Mouse (Mus musculus) embryonic facial prominence, embryonic 13.5 days (tissue): Measurements from ENCODE around the gene Lrch1. TPM values are rescaled to one million over a fixed set of nuclear protein-coding genes. Genes with fewer than 3 reads are reported as not detected.

Experiments used
- ATAC-seq: fragments of 200-750 bp; cut with Nextera tagmentation; 2 replicates; pipeline ENCODE4 v1.8.0; 2017; ENCODE audit warnings: low read depth; ENCODE audit not compliant: insufficient number of reproducible peaks, insufficient read depth, low FRiP score, low TSS enrichment
- H3K27ac ChIP-seq: fragments of 300-500 bp; sonication (generic); 2 replicates; pipeline ENCODE4 v1.5.1; 2015; ENCODE audit warnings: moderate library complexity, mild to moderate bottlenecking, inconsistent platforms
- H3K27me3 ChIP-seq: fragments of 300-500 bp; sonication (generic); 2 replicates; pipeline ENCODE4 v1.6.1; 2015; ENCODE audit warnings: mild to moderate bottlenecking, inconsistent platforms
- H3K36me3 ChIP-seq: fragments of 300-500 bp; sonication (generic); 2 replicates; pipeline ENCODE4 v1.6.1; 2015; ENCODE audit warnings: mild to moderate bottlenecking, inconsistent platforms
- H3K4me1 ChIP-seq: fragments of 300-500 bp; sonication (generic); 2 replicates; pipeline ENCODE4 v1.6.1; 2015; ENCODE audit warnings: inconsistent platforms
- H3K4me2 ChIP-seq: fragments of 300-500 bp; sonication (generic); 2 replicates; pipeline ENCODE4 v1.6.1; 2015; ENCODE audit warnings: moderate library complexity, mild to moderate bottlenecking, inconsistent platforms
- H3K4me3 ChIP-seq: fragments of 300-500 bp; sonication (generic); 2 replicates; pipeline ENCODE4 v1.5.1; 2015; ENCODE audit warnings: mild to moderate bottlenecking, inconsistent platforms
- H3K9ac ChIP-seq: fragments of 300-500 bp; sonication (generic); 2 replicates; pipeline ENCODE4 v1.6.1; 2015; ENCODE audit warnings: mild to moderate bottlenecking, inconsistent platforms
- H3K9me3 ChIP-seq: fragments of 300-500 bp; sonication (generic); 2 replicates; pipeline ENCODE4 v1.6.1; 2016; ENCODE audit warnings: inconsistent platforms
- WGBS: fragments of 180-500 bp; shearing (Covaris S2); methylation state at CpG from one replicate; pipeline ENCODE4 v1.1.7; 2015; ENCODE audit warnings: mixed read lengths; 5-methylcytosine and 5-hydroxymethylcytosine counted together
- polyA plus RNA-seq: library from polyadenylated mRNA; unstranded; fragments of >200 nt; fragmentation: Nextera tagmentation; extraction: Ambion mirVana; gene quantifications from 2 replicates; pipeline ENCODE4 v1.2.1, GENCODE M21; 2015

Gene Lrch1
- polyA plus RNA-seq, 1 experiment from 2014 or later: 16.8 TPM

GRCm38 (mm10) chr14:74732079-74732783 lies 215.4 kb downstream of the Lrch1 start, which contains the start of gene Esd:
Esd (plus strand) TSS chr14:74732297.
- Histone ChIP-seq H3K36me3 (peaks cover 19% of the 10 kb centered on the region), H3K9me3 (no peaks in the 10 kb centered on the region), H3K27me3 (no peaks in the 10 kb centered on the region), H3K4me1 (peaks cover 16% of the 10 kb centered on the region), H3K9ac (peak within 1 kb of the TSS; percentile 88), H3K27ac (peak within 1 kb of the TSS; percentile 84), H3K4me3 (peak within 1 kb of the TSS; percentile 79), H3K4me2 (peak within 1 kb of the TSS; percentile 57)
- WGBS: under 1% methylated on average over 53 of the region's 53 CpGs
- peak; percentile 99 for ATAC-seq

GRCm38 (mm10) chr14:74731221-74732078 lies 216.2 kb downstream of the Lrch1 start:
- peak overlapping the region; percentile 57 for H3K4me2 ChIP-seq
- H3K4me1 ChIP-seq: peaks cover 16% of the 10 kb centered on the region
- H3K27ac ChIP-seq: 0 out of 2 replicates have a peak overlapping the region, but pooled peaks have one; percentile 22
- peaks cover 12% of the 10 kb centered on the region for H3K36me3 ChIP-seq
- peak overlapping the region; percentile 79 for H3K4me3 ChIP-seq
- H3K27me3 ChIP-seq: no peaks in the 10 kb centered on the region
- no peaks in the 10 kb centered on the region for H3K9me3 ChIP-seq
- peak overlapping the region; percentile 88 for H3K9ac ChIP-seq
- no peak; the same call in 1 of the 2 replicates for ATAC-seq
- WGBS: 28% methylated on average over 9 of the region's 9 CpGs

- Histone ChIP-seq H3K4me1 (no peaks in the 10 kb centered on the region), H3K9me3 (no peaks in the 10 kb centered on the region), H3K36me3 (no peaks in the 10 kb centered on the region), H3K4me2 (no peak overlapping the region), H3K9ac (no peak overlapping the region), H3K27ac (no peak overlapping the region), H3K27me3 (no peaks in the 10 kb centered on the region), H3K4me3 (no peak overlapping the region)
- ATAC-seq: no peak
- 71% methylated on average over 3 of the region's 3 CpGs for WGBS
These were observed 224.1 kb downstream of the Lrch1 start for GRCm38 (mm10) chr14:74723541-74723940.

- no peak overlapping the region for H3K9ac ChIP-seq
- no peak overlapping the region for H3K4me3 ChIP-seq
- peaks cover 1% of the 10 kb centered on the region; the same call in 1 of the 2 replicates for H3K4me1 ChIP-seq
- no peak overlapping the region for H3K27ac ChIP-seq
- WGBS: 20% methylated on average over 3 of the region's 3 CpGs
- H3K9me3 ChIP-seq: no peaks in the 10 kb centered on the region
- ATAC-seq: no peak
- H3K27me3 ChIP-seq: no peaks in the 10 kb centered on the region
- no peaks in the 10 kb centered on the region for H3K36me3 ChIP-seq
- H3K4me2 ChIP-seq: no peak overlapping the region
These were observed 238.6 kb downstream of the Lrch1 start for GRCm38 (mm10) chr14:74709054-74709453.

Other genes with a start within 250 kb of the Lrch1 start
- 320 and 332 TPM in 2 replicates for gene Esd, start 215.6 kb downstream of the Lrch1 start, polyA plus RNA-seq
- gene Rubcnl, start 68.2 kb upstream of the Lrch1 start, polyA plus RNA-seq: 0.61 and 0.76 TPM in 2 replicates
- not detected in 2 replicates for gene Lrrc63, start 183.0 kb upstream of the Lrch1 start, polyA plus RNA-seq
- gene Lcp1, start 183.2 kb upstream of the Lrch1 start, polyA plus RNA-seq: 24.9 and 28.7 TPM in 2 replicates